Mouse (Mus musculus) urinary bladder, postnatal 14 days (tissue): ENCODE measurements at regions not wholly inside any gene's neighbourhood (a gene's known extent, or its start where the extent isn't known, plus 50 kb on each side); places are given as distances from the start of the nearest gene placed in this dataset.

ENCODE experiments used
- DNase-seq: peaks from one replicate; pipeline ENCODE4 v3.0.0; 2021; ENCODE audit warnings: low spot score

GRCm38 (mm10) chr13:34462206-34462807, 117.3 kb upstream of the Slc22a23 start:
- DNase-seq, result no peak

GRCm38 (mm10) chr13:34460969-34461368, 116.0 kb upstream of the Slc22a23 start:
- no peak for DNase-seq

DNA sequence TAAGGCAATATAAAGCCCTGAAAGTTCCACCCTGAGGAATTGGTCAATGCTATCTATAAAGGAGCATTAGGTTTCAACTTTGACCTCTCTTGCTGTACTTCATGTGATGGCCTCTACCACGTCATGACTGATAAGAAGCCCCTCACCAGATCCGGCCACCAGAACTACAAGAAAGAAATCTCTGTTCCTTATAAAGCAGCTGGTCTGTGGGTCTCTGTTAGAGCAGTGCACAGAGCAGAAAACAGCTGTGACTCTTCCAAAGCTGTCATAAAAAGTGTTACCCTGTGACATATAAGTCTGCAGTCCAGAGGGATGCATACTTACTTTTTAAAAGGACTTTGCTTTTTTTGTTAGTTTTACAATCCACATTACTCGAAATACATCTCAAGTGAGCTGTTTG, 111.1 kb upstream of the Slc22a23 start:
- DNase-seq, result no peak

- DNase-seq, result no peak
Observed at GRCm38 (mm10) chr13:34446806-34447205, 101.8 kb upstream of the Slc22a23 start.

DNA sequence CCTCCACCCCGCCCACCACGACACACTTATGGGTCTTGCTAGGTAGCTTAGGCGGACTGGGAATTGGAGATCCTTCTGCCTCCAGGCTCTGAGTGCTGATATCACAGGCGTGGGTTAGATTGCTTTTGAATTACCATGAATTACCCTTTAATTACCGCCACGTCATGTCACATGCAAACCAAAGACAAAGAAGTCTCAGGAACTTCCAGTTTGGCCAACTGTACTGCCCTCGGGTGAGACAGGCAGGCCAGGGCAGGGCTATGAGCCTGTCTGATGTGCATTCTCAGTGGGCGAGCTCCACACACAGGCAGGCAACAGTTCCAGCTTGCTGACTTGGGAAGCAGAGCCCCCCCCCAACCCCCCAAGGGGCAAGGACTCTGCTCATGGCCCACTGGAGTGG, 101.3 kb upstream of the Slc22a23 start:
- no peak for DNase-seq

- no peak for DNase-seq
Observed at GRCm38 (mm10) chr13:34441347-34441746, 96.4 kb upstream of the Slc22a23 start.

GRCm38 (mm10) chr13:34427527-34427926, 82.5 kb upstream of the Slc22a23 start:
- DNase-seq, result no peak

- DNase-seq, result no peak
Observed at GRCm38 (mm10) chr13:34424921-34425320, 79.9 kb upstream of the Slc22a23 start.

- DNase-seq, result no peak
Observed at GRCm38 (mm10) chr13:34421644-34422043, 76.7 kb upstream of the Slc22a23 start.

GRCm38 (mm10) chr13:34420341-34421156, 75.6 kb upstream of the Slc22a23 start:
- no peak for DNase-seq

DNA sequence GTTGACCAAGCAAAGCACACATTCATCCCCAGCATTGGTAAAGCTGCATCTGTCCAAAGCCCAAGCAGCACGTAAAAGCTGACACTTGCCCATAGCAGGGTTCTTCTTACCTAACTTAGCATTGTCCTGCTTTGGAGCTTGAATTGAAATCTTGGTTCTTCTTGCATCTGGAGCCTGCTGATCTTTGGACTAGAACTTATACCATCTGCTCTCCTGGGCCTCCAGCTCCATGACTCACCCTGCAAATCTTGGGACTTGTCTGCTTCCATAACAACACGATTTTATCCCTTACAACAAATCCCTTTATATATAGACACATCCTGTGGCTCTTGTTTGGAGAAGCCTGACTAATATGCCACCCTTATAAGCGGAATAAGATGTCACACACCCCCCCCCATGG, 74.1 kb upstream of the Slc22a23 start:
- DNase-seq, result no peak

DNA sequence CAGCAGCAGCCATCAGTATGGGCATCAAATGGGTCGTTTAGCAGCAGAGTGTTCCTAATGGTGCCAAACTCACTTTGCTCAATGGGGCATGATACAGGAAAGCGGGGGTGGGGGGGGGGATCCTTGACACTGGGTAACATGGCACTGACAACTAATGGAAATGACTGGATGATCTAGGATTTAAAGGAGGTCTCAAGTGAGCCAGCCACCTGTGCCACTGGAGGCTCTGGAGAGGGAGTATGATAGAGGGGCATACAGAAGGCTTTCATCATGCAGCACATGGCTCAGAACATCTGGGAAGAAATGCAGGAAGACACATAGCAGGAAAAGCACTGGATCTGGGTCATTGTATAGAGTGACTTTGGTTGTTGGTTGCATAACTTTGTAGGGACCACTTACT, 71.6 kb upstream of the Slc22a23 start:
- DNase-seq, result no peak

DNA sequence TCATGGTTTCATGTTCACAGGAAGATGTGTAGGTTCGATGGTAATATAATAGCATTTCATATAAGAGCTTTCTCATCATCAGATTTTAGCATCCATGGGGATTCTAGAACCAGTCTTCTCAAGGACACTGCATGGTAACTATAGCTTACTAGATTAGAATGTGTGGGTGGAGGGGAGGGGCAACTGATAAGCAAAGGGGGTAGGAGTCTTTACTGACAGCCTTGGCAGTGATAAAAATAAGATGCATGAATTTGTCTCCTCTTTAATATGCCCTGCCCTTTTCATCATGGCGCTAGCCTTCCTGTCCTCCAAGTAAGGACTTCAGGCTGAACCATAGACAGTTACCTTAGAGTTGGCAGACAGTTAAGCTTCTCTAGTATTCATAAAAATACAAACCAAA, 69.6 kb upstream of the Slc22a23 start:
- no peak for DNase-seq

- DNase-seq, result no peak
Observed at GRCm38 (mm10) chr13:34408669-34409055, 63.7 kb upstream of the Slc22a23 start.

DNA sequence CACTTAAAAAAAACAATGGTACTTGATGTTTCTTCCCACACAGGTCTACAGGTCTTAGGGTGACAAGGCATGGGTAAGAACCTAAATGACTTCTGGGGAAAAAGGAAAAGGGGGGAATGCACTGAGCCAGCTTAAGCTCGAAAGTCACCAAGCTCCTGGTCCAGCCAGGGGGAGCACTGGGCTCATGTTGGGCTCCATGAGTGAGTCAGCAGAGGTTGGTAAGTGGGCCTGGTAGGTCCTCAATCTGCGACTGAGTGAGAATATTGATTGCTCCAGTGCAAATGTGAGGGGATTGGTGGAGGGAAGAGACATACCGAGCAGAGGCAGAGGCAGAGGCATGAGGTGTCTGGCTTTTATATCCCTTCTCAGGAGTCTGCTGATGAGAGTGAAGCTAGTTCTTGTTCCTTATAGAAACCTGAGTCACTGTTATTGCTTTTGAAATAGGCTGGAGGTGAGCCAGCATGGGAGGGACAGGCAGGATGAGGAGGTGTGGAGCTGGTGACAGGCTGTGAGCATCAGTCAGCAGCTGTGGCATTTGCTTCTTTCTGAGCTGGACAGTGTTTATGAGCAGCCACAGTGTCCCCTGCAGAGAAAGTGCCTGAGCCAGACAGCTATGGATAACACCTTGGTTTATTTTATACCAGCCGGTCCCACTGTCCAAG, 63.2 kb upstream of the Slc22a23 start:
- peak; percentile 65 for DNase-seq

DNA sequence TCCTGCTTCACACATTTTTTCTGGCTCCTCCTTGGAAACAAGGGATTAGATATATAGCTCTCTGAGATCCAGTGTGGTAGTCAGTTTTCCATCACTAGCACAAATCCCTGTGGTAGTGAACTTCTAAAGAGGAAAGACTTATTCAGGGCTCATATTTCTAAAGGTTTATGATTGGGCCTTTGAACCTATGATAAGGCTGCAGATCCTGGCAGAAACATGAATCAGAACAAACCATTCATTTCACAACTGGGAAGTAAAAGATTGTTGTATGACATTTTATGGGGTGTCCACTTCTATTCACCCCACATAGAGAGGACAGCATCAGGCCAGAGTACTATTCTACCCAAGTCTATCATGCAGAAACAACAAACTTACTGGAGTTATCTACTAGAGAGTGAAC, 61.3 kb upstream of the Slc22a23 start:
- DNase-seq, result no peak

DNA sequence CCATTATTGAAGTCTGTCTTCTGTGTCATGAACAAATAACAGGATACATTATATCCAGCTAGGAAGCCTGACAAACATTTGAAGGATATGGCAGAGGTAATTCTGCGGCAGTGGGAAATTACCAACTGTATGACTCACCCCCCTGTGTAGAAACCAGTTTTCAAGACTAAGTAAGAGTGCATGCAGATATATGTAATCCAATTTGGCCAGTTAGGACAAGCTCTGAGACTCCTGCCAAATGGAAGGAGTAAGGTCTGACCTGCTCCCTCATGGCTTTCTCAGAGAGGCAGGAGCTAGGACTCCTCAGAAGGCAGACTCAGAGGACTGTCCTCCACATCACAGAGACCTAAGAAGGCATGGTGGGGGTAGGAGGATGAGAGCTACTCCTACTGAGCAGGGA, 57.6 kb upstream of the Slc22a23 start:
- DNase-seq, result peak; percentile 16

DNA sequence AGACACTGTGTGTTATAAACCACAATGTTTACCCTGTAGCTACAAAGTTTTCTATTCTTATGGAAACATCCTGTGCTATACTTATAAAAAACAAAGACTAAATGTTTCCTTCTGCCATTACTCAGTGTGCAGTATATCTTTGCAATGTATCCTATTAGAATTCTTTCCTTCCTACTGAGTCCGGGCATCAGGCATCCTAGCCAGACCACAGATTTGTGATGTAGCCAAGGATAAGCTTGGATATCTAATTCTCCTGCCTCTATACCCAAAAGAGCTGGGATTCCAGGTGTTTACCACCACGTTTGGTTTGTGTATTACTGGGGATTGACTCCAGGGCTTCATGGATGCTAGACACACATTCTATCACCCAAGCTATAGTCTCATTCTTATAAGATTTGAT, 56.0 kb upstream of the Slc22a23 start:
- no peak for DNase-seq

GRCm38 (mm10) chr13:34398847-34399246, 53.9 kb upstream of the Slc22a23 start:
- no peak for DNase-seq

- DNase-seq, result peak; percentile 10
Observed at GRCm38 (mm10) chr13:34398061-34398787, 53.2 kb upstream of the Slc22a23 start.

DNA sequence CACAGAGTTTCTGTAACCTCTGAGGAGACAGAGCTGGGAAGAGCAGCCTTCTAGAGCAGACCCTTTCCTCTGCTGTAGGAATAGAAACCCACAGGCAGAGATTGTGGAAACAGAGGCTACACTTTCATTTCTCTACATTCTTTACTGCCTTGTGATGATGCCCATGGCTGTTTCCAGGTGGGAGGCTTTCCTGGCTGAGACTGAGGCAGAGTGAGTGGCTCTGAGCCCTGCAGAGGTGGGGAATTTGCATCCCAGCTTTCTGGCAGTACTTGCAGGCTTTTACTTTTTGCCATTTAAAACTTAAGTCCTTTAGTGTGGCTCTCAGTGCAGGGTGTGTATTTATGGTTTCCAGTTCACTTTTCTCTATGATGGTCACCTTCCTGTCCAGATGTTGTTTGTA, 50.5 kb upstream of the Slc22a23 start:
- DNase-seq, result no peak

GRCm38 (mm10) chr13:34395010-34395409, 50.0 kb upstream of the Slc22a23 start:
- no peak for DNase-seq
